Mouse (Mus musculus): ENCODE results near the gene Rad51. TPM values are rescaled to one million over a fixed set of nuclear protein-coding genes. Genes with fewer than 3 reads are reported as not detected.

The Rad51 gene
- total and polyA plus RNA-seq, 3 experiments: 18.6 to 87.5 (median 45.0) TPM

- Histone ChIP-seq H3K36me3 (replicated peaks in 1 of 2; ENCODE audit: control insufficient read depth in 1 of 2, insufficient read depth in 1 of 2, low read length in 1 of 2) (peaks cover 63 to 93% of the 10 kb centered on the region in 2 experiments), H3K4me2 (ENCODE audit: insufficient read depth, low read depth, poor library complexity, severe bottlenecking) (no peak overlapping the region), H3K27me3 (replicated peaks) (no peaks in the 10 kb centered on the region), H3K4me3 (replicated peaks in 1 of 3; ENCODE audit: low read depth in 2 of 3, low read length in 2 of 3, poor library complexity in 1 of 3) (no peak overlapping the region), H3K27ac (ENCODE audit: insufficient read depth, low read depth) (no peak overlapping the region), H3K79me2 (replicated peaks; ENCODE audit: control insufficient read depth, extremely low read depth, insufficient read depth, poor library complexity, severe bottlenecking) (no peaks in the 10 kb centered on the region), H3K9me3 (replicated peaks; ENCODE audit: low read length) (no peaks in the 10 kb centered on the region), H3K4me1 (ENCODE audit: control insufficient read depth in 1 of 2, insufficient read depth in 2 of 2) (no peaks in the 10 kb centered on the region), H3K9ac (ENCODE audit: insufficient read depth, low read depth) (no peak overlapping the region)
- dilution Hi-C loops (cut with MboI; ENCODE audit: extremely low pct_ligation_motif_present, extremely low pct_unique_long_range_greater_than_20kb, low sequenced_read_pairs) (no loop called here), in situ Hi-C loops (cut with MboI; ENCODE audit: low pct_ligation_motif_present, low pct_unique_long_range_greater_than_20kb, low sequenced_read_pairs) (no loop called here)
- no peak for DNase-seq (ENCODE audit: extremely low read depth)
- TF ChIP-seq GABPA (IDR thresholded peaks at IDR 0.05; ENCODE audit: insufficient replicate concordance, low read depth, low read length) (no peak), TBP (conservative IDR thresholded peaks at IDR 0.05; ENCODE audit: low read depth, low read length) (no peak), POLR2AphosphoS2 (IDR thresholded peaks at IDR 0.05; ENCODE audit: low read depth, low read length) (no peak), POLR2A (IDR thresholded peaks at IDR 0.05; ENCODE audit: low read depth, low read length) (no peak)
Observed at GRCm38 (mm10) chr2:119136346-119136898, 23.8 kb downstream of the Rad51 start.

GRCm38 (mm10) chr2:119145199-119145598 is 32.6 kb downstream of the Rad51 start:
- Histone ChIP-seq H3K36me3 (replicated peaks in 1 of 2; ENCODE audit: control insufficient read depth in 1 of 2, insufficient read depth in 1 of 2, low read length in 1 of 2) (peaks cover 82 to 95% of the 10 kb centered on the region in 2 experiments), H3K4me1 (ENCODE audit: control insufficient read depth in 1 of 2, insufficient read depth in 2 of 2) (no peaks in the 10 kb centered on the region), H3K79me2 (replicated peaks; ENCODE audit: control insufficient read depth, extremely low read depth, insufficient read depth, poor library complexity, severe bottlenecking) (no peaks in the 10 kb centered on the region), H3K9me3 (replicated peaks; ENCODE audit: low read length) (peaks cover 9% of the 10 kb centered on the region), H3K4me3 (replicated peaks in 1 of 3; ENCODE audit: low read depth in 2 of 3, low read length in 2 of 3, poor library complexity in 1 of 3) (no peak overlapping the region), H3K27me3 (replicated peaks) (no peaks in the 10 kb centered on the region), H3K27ac (ENCODE audit: insufficient read depth, low read depth) (no peak overlapping the region), H3K9ac (ENCODE audit: insufficient read depth, low read depth) (no peak overlapping the region), H3K4me2 (ENCODE audit: insufficient read depth, low read depth, poor library complexity, severe bottlenecking) (no peak overlapping the region)
- DNase-seq (ENCODE audit: extremely low read depth): peak; percentile 21
- dilution Hi-C loops (cut with MboI; ENCODE audit: extremely low pct_ligation_motif_present, extremely low pct_unique_long_range_greater_than_20kb, low sequenced_read_pairs): no loop called here
- in situ Hi-C loops (cut with MboI; ENCODE audit: low pct_ligation_motif_present, low pct_unique_long_range_greater_than_20kb, low sequenced_read_pairs): loop anchor here (10.0 kb wide), 1 partner anchor 50 kb away; no protein-coding TSS in a partner anchor
- peak; percentile 35 for TF ChIP-seq RAD21 (IDR thresholded peaks at IDR 0.05; ENCODE audit: low read depth, low read length)
- no peak for TF ChIP-seq EP300 (IDR thresholded peaks at IDR 0.05; ENCODE audit: low read length)
- no peak for TF ChIP-seq HCFC1 (IDR thresholded peaks at IDR 0.05; ENCODE audit: low read depth, low read length)
- peak; percentile 33 to 56; a peak in 3 of 4 replicates for TF ChIP-seq CTCF (conservative IDR thresholded peaks at IDR 0.05 in 1 of 2, IDR thresholded peaks at IDR 0.05 in 1 of 2; ENCODE audit: low read depth in 2 of 2, low read length in 2 of 2)
- TF ChIP-seq SMC3 (IDR thresholded peaks at IDR 0.05; ENCODE audit: low read depth, low read length): peak; percentile 54

- peaks cover 83 to 95% of the 10 kb centered on the region in 2 experiments for H3K36me3 ChIP-seq (replicated peaks in 1 of 2; ENCODE audit: control insufficient read depth in 1 of 2, insufficient read depth in 1 of 2, low read length in 1 of 2)
- TF ChIP-seq MAX (IDR thresholded peaks at IDR 0.05; ENCODE audit: low read length) (no peak), MXI1 (IDR thresholded peaks at IDR 0.05; ENCODE audit: low read depth, low read length) (no peak)
- no peaks in the 10 kb centered on the region for H3K79me2 ChIP-seq (replicated peaks; ENCODE audit: control insufficient read depth, extremely low read depth, insufficient read depth, poor library complexity, severe bottlenecking)
- dilution Hi-C loops (cut with MboI; ENCODE audit: extremely low pct_ligation_motif_present, extremely low pct_unique_long_range_greater_than_20kb, low sequenced_read_pairs) (no loop called here), in situ Hi-C loops (cut with MboI; ENCODE audit: low pct_ligation_motif_present, low pct_unique_long_range_greater_than_20kb, low sequenced_read_pairs) (loop anchor here (10.0 kb wide), 1 partner anchor 48 kb away; no protein-coding TSS in a partner anchor)
- no peak overlapping the region for H3K4me2 ChIP-seq (ENCODE audit: insufficient read depth, low read depth, poor library complexity, severe bottlenecking)
- no peak overlapping the region for H3K4me3 ChIP-seq (replicated peaks in 1 of 3; ENCODE audit: low read depth in 2 of 3, low read length in 2 of 3, poor library complexity in 1 of 3)
- H3K4me1 ChIP-seq (ENCODE audit: control insufficient read depth in 1 of 2, insufficient read depth in 2 of 2): no peaks in the 10 kb centered on the region
- no peaks in the 10 kb centered on the region for H3K27me3 ChIP-seq (replicated peaks)
- H3K9ac ChIP-seq (ENCODE audit: insufficient read depth, low read depth): no peak overlapping the region
- no peak overlapping the region for H3K27ac ChIP-seq (ENCODE audit: insufficient read depth, low read depth)
- DNase-seq (ENCODE audit: extremely low read depth): no peak
- peaks cover 9% of the 10 kb centered on the region for H3K9me3 ChIP-seq (replicated peaks; ENCODE audit: low read length)
Observed at GRCm38 (mm10) chr2:119146435-119146834, 33.8 kb downstream of the Rad51 start.

Data from CH12.LX (cell line).